Mouse (Mus musculus) cerebellum, adult 2 months (tissue): ENCODE results near the gene Tcf7l2.

Source experiments
- CTCF ChIP-seq: fragments of 200-500 bp; IDR thresholded peaks from 2 replicates; pipeline ENCODE4 v1.5.1; 2011; ENCODE audit warnings: low read depth, mild to moderate bottlenecking, control low read depth, low read length, moderate library complexity, borderline replicate concordance; ENCODE audit not compliant: insufficient read depth
- POLR2A ChIP-seq: fragments of 200-500 bp; IDR thresholded peaks from 2 replicates; pipeline ENCODE4 v1.6.1; 2011; ENCODE audit warnings: low read length, control low read depth, borderline replicate concordance; ENCODE audit not compliant: insufficient read depth

DNA sequence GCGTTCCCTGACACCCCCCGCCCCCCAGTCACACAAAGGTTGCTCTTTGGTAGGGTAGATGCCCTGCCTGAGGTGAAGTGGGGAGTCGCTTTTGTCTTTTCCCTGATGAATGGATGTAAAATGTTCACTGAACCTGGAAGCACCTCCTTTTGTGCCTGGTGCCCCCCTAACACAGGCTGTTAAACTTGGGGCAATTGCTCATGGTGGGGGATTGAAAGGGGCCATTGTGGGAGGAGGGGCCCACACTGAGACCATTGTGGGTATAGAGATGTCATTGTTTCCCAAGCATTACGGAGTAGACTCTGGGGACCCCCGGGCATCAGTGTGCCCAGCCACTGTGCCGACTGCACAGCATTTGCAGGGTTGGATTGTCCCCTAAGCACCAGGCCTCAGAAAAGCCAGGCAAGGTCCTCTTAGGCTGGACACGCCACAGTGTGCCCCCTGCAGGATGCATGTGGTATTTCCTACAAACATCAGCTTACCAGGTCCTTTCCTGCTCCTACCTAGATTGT is 135.8 kb downstream of the Tcf7l2 start:
- peak; percentile 57 for TF ChIP-seq CTCF
- no peak for TF ChIP-seq POLR2A
